Mouse (Mus musculus) hindbrain, embryonic 14.5 days (tissue): ENCODE measurements at regions not wholly inside any gene's neighbourhood (a gene's known extent, or its start where the extent isn't known, plus 50 kb on each side); places are given as distances from the start of the nearest gene placed in this dataset.
A peak's percentile ranks its signal among the peaks of the same experiment; 100 is the strongest.

Experiments
- ATAC-seq: fragments of 200-750 bp; cut with Nextera tagmentation; 2 replicates; pipeline ENCODE4 v1.8.0; 2017; ENCODE audit warnings: moderate number of reproducible peaks, mild to moderate bottlenecking, moderate TSS enrichment, moderate library complexity; ENCODE audit not compliant: low FRiP score
- DNase-seq: peaks from one replicate; pipeline ENCODE4 v3.0.0-alpha.2; 2015; ENCODE audit warnings: low spot score
- H3K27ac ChIP-seq: fragments of 300-500 bp; sonication (generic); 2 replicates; pipeline ENCODE4 v1.5.1; 2014; ENCODE audit warnings: mild to moderate bottlenecking, moderate library complexity
- H3K27me3 ChIP-seq: fragments of 300-500 bp; sonication (generic); 2 replicates; pipeline ENCODE4 v1.6.1; 2014; ENCODE audit warnings: mild to moderate bottlenecking, low read length, mixed read lengths; ENCODE audit not compliant: control insufficient read depth, insufficient read depth
- H3K36me3 ChIP-seq: fragments of 300-500 bp; sonication (generic); replicated peaks from 2 replicates; pipeline ENCODE4 v1.6.1; 2014; ENCODE audit not compliant: control insufficient read depth, insufficient read depth
- H3K4me1 ChIP-seq: fragments of 300-500 bp; sonication (generic); replicated peaks from 2 replicates; pipeline ENCODE4 v1.6.1; 2014; ENCODE audit warnings: antibody characterized with exemption, low read length, mixed read lengths; ENCODE audit not compliant: control insufficient read depth, insufficient read depth
- H3K4me2 ChIP-seq: fragments of 300-500 bp; sonication (generic); replicated peaks from 2 replicates; pipeline ENCODE4 v1.6.1; 2014; ENCODE audit warnings: mild to moderate bottlenecking, moderate library complexity
- H3K4me3 ChIP-seq: fragments of 300-500 bp; sonication (generic); replicated peaks from 2 replicates; pipeline ENCODE4 v1.5.1; 2014; ENCODE audit warnings: mild to moderate bottlenecking, low read length
- H3K9ac ChIP-seq: fragments of 300-500 bp; sonication (generic); 2 replicates; pipeline ENCODE4 v1.6.1; 2014
- H3K9me3 ChIP-seq: fragments of 300-500 bp; sonication (generic); 2 replicates; pipeline ENCODE4 v1.6.1; 2016; ENCODE audit warnings: low read length; ENCODE audit not compliant: control insufficient read depth
- WGBS: fragments of 180-500 bp; shearing (Covaris S2); extraction: QIAGEN DNeasy Blood & Tissue Kit; methylation state at CpG from one replicate; pipeline ENCODE4 v1.1.7; 2014; 5-methylcytosine and 5-hydroxymethylcytosine counted together

- DNase-seq = no peak
- 88% methylated on average over 5 of the region's 5 CpGs for WGBS
- no peaks in the 10 kb centered on the region for H3K4me1 ChIP-seq
- H3K9me3 ChIP-seq = no peaks in the 10 kb centered on the region
- H3K4me2 ChIP-seq = no peak overlapping the region
- no peak overlapping the region for H3K9ac ChIP-seq
- H3K4me3 ChIP-seq = no peak overlapping the region
- no peak for ATAC-seq
- no peaks in the 10 kb centered on the region for H3K27me3 ChIP-seq
- H3K36me3 ChIP-seq = no peaks in the 10 kb centered on the region
- no peak overlapping the region for H3K27ac ChIP-seq
These were observed 80.8 kb downstream of the Tmem17 start for GRCm38 (mm10) chr11:22592706-22593105.

- 76% methylated on average over 6 of the region's 8 CpGs for WGBS
- Histone ChIP-seq H3K9me3 (no peaks in the 10 kb centered on the region), H3K9ac (no peak overlapping the region), H3K4me1 (no peaks in the 10 kb centered on the region), H3K27me3 (no peaks in the 10 kb centered on the region), H3K27ac (no peak overlapping the region), H3K36me3 (no peaks in the 10 kb centered on the region), H3K4me3 (no peak overlapping the region), H3K4me2 (no peak overlapping the region)
- DNase-seq (no peak), ATAC-seq (no peak)
These were observed 84.4 kb downstream of the Tmem17 start for GRCm38 (mm10) chr11:22596076-22596804.

GRCm38 (mm10) chr11:22596805-22597149 lies 84.9 kb downstream of the Tmem17 start:
- Histone ChIP-seq H3K9me3 (no peaks in the 10 kb centered on the region), H3K4me2 (no peak overlapping the region), H3K4me3 (no peak overlapping the region), H3K27ac (no peak overlapping the region), H3K27me3 (no peaks in the 10 kb centered on the region), H3K9ac (no peak overlapping the region), H3K36me3 (no peaks in the 10 kb centered on the region), H3K4me1 (no peaks in the 10 kb centered on the region)
- 91% methylated on average over 2 of the region's 2 CpGs for WGBS
- no peak for ATAC-seq
- DNase-seq = no peak

GRCm38 (mm10) chr11:22600370-22600769 lies 88.5 kb downstream of the Tmem17 start:
- no peaks in the 10 kb centered on the region for H3K9me3 ChIP-seq
- DNase-seq (no peak), ATAC-seq (no peak)
- H3K36me3 ChIP-seq = no peaks in the 10 kb centered on the region
- WGBS = 64% methylated on average over 7 of the region's 7 CpGs
- H3K27me3 ChIP-seq = no peaks in the 10 kb centered on the region
- H3K27ac ChIP-seq = no peak overlapping the region
- no peak overlapping the region for H3K4me2 ChIP-seq
- H3K4me1 ChIP-seq = no peaks in the 10 kb centered on the region
- no peak overlapping the region for H3K4me3 ChIP-seq
- no peak overlapping the region for H3K9ac ChIP-seq

- H3K27ac ChIP-seq = no peak overlapping the region
- WGBS = 19% methylated on average over 3 of the region's 3 CpGs
- ATAC-seq = peak; percentile 75; the same call in 1 of the 2 replicates
These were observed 90.1 kb downstream of the Tmem17 start for GRCm38 (mm10) chr11:22601977-22602376.

GRCm38 (mm10) chr11:22602610-22603009 lies 90.7 kb downstream of the Tmem17 start:
- Histone ChIP-seq H3K9ac (no peak overlapping the region), H3K36me3 (no peaks in the 10 kb centered on the region), H3K9me3 (no peaks in the 10 kb centered on the region), H3K4me2 (no peak overlapping the region), H3K4me1 (no peaks in the 10 kb centered on the region), H3K4me3 (no peak overlapping the region), H3K27ac (no peak overlapping the region), H3K27me3 (no peaks in the 10 kb centered on the region)
- ATAC-seq = no peak
- DNase-seq = no peak
- 65% methylated on average over 3 of the region's 3 CpGs for WGBS

More at GRCm38 (mm10) chr11:22601977-22602376, 90.1 kb downstream of the Tmem17 start:
- H3K4me1 ChIP-seq = no peaks in the 10 kb centered on the region
- H3K9me3 ChIP-seq = no peaks in the 10 kb centered on the region
- peak; percentile 39 for DNase-seq
- no peaks in the 10 kb centered on the region for H3K36me3 ChIP-seq
- H3K27me3 ChIP-seq = no peaks in the 10 kb centered on the region
- H3K4me2 ChIP-seq = no peak overlapping the region
- H3K4me3 ChIP-seq = no peak overlapping the region
- H3K9ac ChIP-seq = no peak overlapping the region

- 82% methylated on average over 1 of the region's 1 CpGs for WGBS
- no peaks in the 10 kb centered on the region for H3K36me3 ChIP-seq
- no peak overlapping the region for H3K4me3 ChIP-seq
- H3K9ac ChIP-seq = no peak overlapping the region
- no peak overlapping the region for H3K4me2 ChIP-seq
- no peaks in the 10 kb centered on the region for H3K27me3 ChIP-seq
- H3K4me1 ChIP-seq = no peaks in the 10 kb centered on the region
- no peaks in the 10 kb centered on the region for H3K9me3 ChIP-seq
- no peak for ATAC-seq
- DNase-seq = no peak
- no peak overlapping the region for H3K27ac ChIP-seq
These were observed 91.5 kb downstream of the Tmem17 start for GRCm38 (mm10) chr11:22603397-22603796.

GRCm38 (mm10) chr11:22606380-22606779 lies 94.5 kb downstream of the Tmem17 start:
- Histone ChIP-seq H3K27me3 (no peaks in the 10 kb centered on the region), H3K9ac (no peak overlapping the region), H3K4me3 (no peak overlapping the region), H3K4me1 (no peaks in the 10 kb centered on the region), H3K27ac (no peak overlapping the region), H3K36me3 (no peaks in the 10 kb centered on the region), H3K4me2 (no peak overlapping the region), H3K9me3 (no peaks in the 10 kb centered on the region)
- DNase-seq (no peak), ATAC-seq (no peak)
- WGBS = 66% methylated on average over 4 of the region's 4 CpGs

GRCm38 (mm10) chr11:22607645-22608044 lies 95.8 kb downstream of the Tmem17 start:
- no peaks in the 10 kb centered on the region for H3K36me3 ChIP-seq
- no peaks in the 10 kb centered on the region for H3K4me1 ChIP-seq

GRCm38 (mm10) chr11:22608945-22609344 lies 97.1 kb downstream of the Tmem17 start:
- H3K36me3 ChIP-seq = no peaks in the 10 kb centered on the region
- H3K4me2 ChIP-seq = no peak overlapping the region
- DNase-seq (no peak), ATAC-seq (no peak)
- H3K9me3 ChIP-seq = no peaks in the 10 kb centered on the region
- no peaks in the 10 kb centered on the region for H3K27me3 ChIP-seq
- H3K4me3 ChIP-seq = no peak overlapping the region
- no peaks in the 10 kb centered on the region for H3K4me1 ChIP-seq
- H3K9ac ChIP-seq = no peak overlapping the region
- H3K27ac ChIP-seq = no peak overlapping the region

More at GRCm38 (mm10) chr11:22607645-22608044, 95.8 kb downstream of the Tmem17 start:
- Histone ChIP-seq H3K27ac (no peak overlapping the region), H3K27me3 (no peaks in the 10 kb centered on the region), H3K9me3 (no peaks in the 10 kb centered on the region), H3K4me2 (no peak overlapping the region), H3K9ac (no peak overlapping the region), H3K4me3 (no peak overlapping the region)
- 84% methylated on average over 5 of the region's 5 CpGs for WGBS
- DNase-seq (no peak), ATAC-seq (no peak)
